Mouse (Mus musculus) heart, adult 10 weeks (tissue): ENCODE data around the gene Dlec1. TPM values are rescaled to one million over a fixed set of nuclear protein-coding genes. Genes with fewer than 3 reads are reported as not detected.

ENCODE experiments used
- polyA plus RNA-seq: library from polyadenylated mRNA; stranded (reverse); fragments of 350-450 nt; fragmentation: Illumina TruSeq; extraction: RNeasy Lipid Tissue Mini Kit (QIAGEN cat#74804); gene quantifications from one replicate; pipeline ENCODE4 v1.2.3, GENCODE M21; 2014; ENCODE audit warnings: low read depth, low replicate concordance

The Dlec1 gene
- polyA plus RNA-seq: 0.13 TPM

DNA sequence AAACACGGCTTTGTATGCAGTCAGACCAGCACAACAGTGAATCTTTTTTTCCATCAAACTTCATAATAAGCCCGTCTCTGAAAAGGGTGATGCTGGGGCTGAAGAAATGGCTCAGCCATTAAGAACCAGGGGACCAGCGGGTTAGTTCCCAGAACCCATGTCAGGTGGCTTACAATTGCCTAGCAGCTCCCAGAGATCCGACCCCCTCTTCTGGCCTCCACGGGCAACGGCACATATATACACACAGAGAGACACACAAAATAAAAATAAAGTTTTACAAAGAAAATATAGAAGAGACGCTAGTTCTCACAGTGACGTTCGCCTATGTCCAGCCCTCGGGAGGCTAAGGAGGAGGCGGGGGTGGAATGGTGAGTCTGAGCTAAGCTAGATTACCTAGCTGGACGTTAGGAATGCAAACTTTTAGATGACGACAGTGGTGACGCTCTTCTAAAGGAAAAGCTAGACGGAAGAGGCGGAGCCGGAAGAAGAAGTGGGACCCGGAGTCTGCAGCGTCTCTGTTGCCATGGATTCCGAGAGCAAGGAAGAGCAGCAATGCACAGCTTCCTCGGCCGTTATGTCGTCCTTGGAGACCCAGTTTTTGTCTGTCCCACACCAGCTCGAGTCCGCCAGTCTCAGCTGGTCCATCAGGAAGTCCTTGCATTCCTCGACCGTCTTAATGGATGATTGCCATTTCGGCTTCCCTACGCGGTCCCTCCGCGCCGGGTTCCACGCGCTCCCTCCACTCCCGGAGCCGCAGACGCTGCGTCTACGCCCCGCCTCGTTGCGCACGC, at the start of gene Dlec1:
Dlec1 (plus strand) TSS at position 487 of the 791 bp plus-strand sequence.

DNA sequence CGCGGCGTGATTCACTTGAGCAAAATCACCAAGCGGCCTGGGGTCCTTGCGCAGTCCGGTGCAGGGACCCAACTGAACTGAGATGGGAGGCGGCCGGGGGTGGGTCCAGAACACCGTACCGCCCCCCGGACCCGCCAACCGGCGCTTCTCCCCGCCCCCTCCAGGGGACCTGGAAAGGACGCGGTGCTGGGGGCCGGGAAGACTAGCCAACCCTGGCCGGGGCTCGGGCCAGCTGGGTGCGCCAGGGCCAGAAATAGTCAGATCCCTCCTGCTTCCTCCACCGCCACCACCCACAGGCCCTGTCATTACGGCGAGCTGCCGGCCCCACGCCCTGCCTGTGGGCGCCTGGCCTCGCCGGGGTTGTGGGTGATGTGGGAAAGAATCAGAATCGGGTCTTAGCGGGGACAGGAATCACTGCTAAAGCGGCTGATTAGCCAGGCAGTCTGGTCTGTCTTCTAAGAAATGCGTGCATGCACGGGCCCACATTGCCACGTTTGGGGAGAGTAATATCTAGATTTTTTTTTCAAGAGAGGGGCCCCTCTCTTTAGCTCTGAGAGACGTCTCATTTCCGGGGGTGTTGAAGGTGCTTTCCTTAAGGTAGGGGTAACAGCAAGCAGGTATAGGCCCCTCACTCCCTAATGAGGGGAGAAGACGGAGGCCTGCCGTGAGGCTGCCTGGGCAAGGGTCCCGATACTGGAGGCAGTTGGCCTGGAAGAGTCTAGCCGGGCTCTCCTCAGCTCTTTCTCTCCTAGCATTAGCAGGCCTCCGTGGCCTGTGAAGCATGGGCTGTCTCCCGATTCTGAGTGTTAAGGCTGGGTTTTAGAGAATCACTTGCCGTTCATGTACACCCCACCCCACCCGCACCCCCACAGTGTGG, 8.6 kb upstream of the Dlec1 start, which contains the start of gene Plcd1:
Plcd1 (minus strand) TSS at position 84 of the 877 bp plus-strand sequence.

DNA sequence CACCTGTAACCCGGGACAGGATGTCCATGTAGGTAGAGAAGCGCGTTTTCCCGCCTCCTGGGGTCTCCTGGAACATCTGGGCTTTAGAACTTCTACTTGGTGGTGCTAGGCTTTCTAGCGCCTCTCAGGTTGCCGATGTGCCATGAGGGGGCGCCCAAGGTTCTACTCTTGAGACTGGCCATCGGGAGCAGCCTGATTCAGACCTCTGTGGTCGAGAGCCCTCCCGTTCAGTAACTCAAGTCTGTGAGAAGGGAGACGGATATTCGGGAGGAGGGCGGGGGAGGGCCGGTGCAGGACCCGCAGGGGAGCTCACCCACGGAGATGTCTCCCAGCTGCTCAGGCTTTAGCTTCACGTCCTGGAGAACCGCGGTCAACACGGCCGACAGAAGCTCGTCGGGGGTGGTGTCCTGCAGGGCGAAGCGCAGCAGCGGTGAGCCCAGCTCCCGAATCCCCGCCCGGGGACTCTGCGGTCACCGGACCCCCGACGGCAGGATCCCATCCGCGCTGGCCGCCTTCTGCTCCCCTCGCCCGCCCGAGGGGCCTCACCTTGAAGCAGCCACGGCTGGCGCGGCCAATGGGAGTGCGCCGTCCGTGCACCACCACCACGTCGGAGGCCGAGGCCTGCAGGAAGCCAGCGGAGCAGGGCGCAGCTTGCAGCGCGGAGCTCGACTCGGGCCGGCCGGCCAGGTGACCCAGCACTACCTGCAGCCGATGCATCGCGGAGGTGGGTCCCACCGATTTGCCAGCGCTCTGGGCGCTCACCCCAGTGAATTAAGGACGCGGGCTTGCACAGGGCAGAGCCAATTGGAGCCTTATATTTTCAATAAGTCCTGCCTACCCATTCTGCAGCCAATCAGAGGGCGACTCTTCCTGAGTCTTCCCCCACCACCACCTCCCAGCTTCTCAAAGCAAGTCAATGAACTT, 54.3 kb downstream of the Dlec1 start, which contains the start of gene Acaa1b:
Acaa1b (minus strand) TSS at position 816 of the 924 bp plus-strand sequence.

DNA sequence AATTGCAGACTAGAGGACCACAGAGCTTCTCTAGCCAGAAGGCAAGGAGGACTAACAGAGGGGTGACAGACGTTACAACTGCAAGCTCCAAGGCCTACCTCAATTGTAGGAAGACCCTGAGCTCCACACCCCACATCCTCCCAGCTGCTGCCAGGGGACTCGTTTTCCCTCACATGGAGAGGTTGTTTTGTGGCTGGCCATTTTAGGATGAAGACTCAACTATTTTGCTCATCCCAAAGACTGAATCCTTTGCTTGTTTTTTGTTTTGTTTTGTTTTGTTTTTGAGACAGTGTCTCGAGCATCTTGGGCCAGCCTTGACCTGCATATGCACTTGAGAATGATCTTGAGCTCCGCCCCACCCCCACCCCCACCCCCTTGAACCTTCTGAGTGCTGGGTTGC, 56.6 kb downstream of the Dlec1 start, which contains the start of gene Gm47289:
Gm47289 (plus strand) TSS at position 301 of the 400 bp plus-strand sequence.

Other genes starting within 250 kb of the Dlec1 start
- 5.3 TPM for gene Ctdspl, start 176.0 kb upstream of the Dlec1 start, polyA plus RNA-seq
- 1.1 TPM for gene Vill, start 49.7 kb upstream of the Dlec1 start, polyA plus RNA-seq
- gene Plcd1, start 9.0 kb upstream of the Dlec1 start, polyA plus RNA-seq: 25.7 TPM
- gene Acaa1b, start 54.6 kb downstream of the Dlec1 start, polyA plus RNA-seq: 1.3 TPM
- not detected for gene Gm47289, start 56.7 kb downstream of the Dlec1 start, polyA plus RNA-seq
- gene Slc22a13, start 106.6 kb downstream of the Dlec1 start, polyA plus RNA-seq: not detected
- gene Oxsr1, start 219.9 kb downstream of the Dlec1 start, polyA plus RNA-seq: 36.4 TPM
- gene Acaa1a, start 237.2 kb downstream of the Dlec1 start, polyA plus RNA-seq: 80.0 TPM
- gene Myd88, start 238.9 kb downstream of the Dlec1 start, polyA plus RNA-seq: 15.7 TPM